Mouse (Mus musculus): ENCODE measurements at regions not wholly inside any gene's neighbourhood (a gene's known extent, or its start where the extent isn't known, plus 50 kb on each side); places are given as distances from the start of the nearest gene placed in this dataset.
A peak's percentile ranks its signal among the peaks of the same experiment; 100 is the strongest.
"Not testable (repeated sequence)": the region's sequence is repeated elsewhere in the genome, so short reads cannot be mapped to it uniquely, and the experiment has no call there.

GRCm38 (mm10) chr3:15009747-15010146 is 123.7 kb downstream of the Car2 start:
- intact Hi-C loops (cut with DNase I): no loop called here

GRCm38 (mm10) chr3:15016621-15017020 is 130.5 kb downstream of the Car2 start:
- intact Hi-C loops (cut with DNase I): no loop called here
- DNase-seq: no peak

More at GRCm38 (mm10) chr3:15009747-15010146, 123.7 kb downstream of the Car2 start:
- no peak for DNase-seq

GRCm38 (mm10) chr3:15022773-15023172 is 136.7 kb downstream of the Car2 start:
- intact Hi-C loops (cut with DNase I): no loop called here
- no peak for DNase-seq

- peak; percentile 26 to 35 for DNase-seq
- intact Hi-C loops (cut with DNase I): no loop called here
These were observed 154.9 kb downstream of the Car2 start for GRCm38 (mm10) chr3:15040866-15041528.

DNA sequence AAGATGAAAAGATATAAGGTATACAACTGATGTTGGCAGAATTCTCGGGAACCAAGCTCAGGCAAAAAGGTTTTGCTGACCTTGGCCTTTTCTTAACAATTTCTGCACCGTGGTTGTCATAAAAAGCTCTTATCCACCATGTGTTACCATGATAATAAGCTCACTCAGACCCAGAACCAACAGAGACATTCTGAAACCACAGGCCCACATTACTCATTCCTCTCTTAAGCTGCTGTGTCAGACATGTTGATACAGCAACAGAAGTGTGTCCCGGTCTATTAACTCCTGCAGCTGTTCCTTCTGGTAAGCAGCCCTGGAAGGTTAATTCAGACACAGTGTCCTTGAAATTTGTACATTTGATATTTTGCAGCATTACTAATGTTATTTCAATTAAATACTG is 167.9 kb downstream of the Car2 start:
- DNase-seq: no peak
- intact Hi-C loops (cut with DNase I): no loop called here

GRCm38 (mm10) chr3:15055516-15056256 is 169.6 kb downstream of the Car2 start:
- intact Hi-C loops (cut with DNase I); DNase-seq: not testable (repeated sequence)

- DNase-seq; intact Hi-C loops (cut with DNase I): not testable (repeated sequence)
These were observed 170.9 kb downstream of the Car2 start for GRCm38 (mm10) chr3:15056788-15057585.

GRCm38 (mm10) chr3:15065681-15066080 is 179.6 kb downstream of the Car2 start:
- intact Hi-C loops (cut with DNase I): no loop called here
- DNase-seq: no peak

- intact Hi-C loops (cut with DNase I): no loop called here
- no peak for DNase-seq
These were observed 182.2 kb downstream of the Car2 start for GRCm38 (mm10) chr3:15068256-15068655.

DNA sequence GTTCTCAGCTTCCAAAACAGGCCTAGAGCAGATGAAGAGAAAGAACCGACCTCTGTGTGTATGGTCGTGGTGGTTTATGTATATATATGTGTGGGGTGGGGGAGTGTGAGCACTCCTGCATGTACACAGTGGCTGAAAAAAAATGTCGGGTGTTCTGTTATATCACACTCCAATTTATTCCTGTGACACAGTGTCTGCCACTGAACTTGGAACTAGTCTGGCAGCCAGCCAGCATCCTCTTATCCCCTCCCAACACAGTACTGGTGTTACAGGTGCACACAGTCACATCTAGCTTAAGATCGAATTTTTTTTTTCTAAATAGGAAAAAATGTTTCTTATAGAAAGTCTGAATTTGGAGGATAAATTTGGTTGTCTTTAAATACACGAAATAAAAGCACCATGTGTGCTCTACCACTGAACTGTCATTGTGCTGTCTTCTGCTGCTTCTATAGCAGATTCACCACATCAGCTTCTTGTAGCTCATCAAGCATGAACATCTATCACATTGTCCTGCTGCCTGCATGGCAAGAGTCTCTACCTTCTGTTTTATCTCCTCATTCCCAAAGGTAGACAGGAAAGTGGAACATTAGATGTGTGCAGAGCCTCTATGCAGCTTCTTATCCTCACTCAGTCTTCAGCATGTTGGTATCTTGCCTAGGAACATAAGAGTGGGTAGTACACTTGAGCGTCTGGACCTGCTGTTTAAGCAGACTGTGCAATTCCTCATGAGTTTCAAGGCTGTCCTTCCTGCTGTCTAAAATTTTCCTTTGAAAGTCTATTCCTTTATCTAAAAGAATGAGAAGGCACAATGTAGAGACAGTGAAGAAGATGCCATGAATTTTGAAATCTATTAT is 185.2 kb downstream of the Car2 start:
- no peak for DNase-seq
- intact Hi-C loops (cut with DNase I): no loop called here

DNA sequence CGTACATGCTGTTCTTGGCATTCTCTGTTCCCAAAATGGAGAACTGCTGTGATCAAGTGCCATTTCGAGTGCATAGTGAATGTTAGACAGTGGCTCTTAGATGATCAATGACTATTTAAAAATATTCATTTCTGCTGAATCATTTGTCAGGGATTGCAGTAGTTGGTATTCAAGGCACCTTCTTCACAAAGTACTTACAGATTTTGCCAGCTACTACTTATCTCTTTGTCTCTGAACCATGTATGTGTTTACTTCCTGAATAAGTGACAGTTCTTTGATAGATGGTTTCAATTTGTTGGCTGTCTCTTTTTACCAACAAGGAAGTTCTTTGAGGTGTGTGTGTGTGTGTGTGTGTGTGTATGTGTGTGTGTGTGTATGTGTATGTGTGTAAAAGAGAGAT is 187.3 kb downstream of the Car2 start:
- DNase-seq: no peak
- intact Hi-C loops (cut with DNase I): no loop called here

GRCm38 (mm10) chr3:15073847-15074246 is 187.8 kb downstream of the Car2 start:
- intact Hi-C loops (cut with DNase I): no loop called here

DNA sequence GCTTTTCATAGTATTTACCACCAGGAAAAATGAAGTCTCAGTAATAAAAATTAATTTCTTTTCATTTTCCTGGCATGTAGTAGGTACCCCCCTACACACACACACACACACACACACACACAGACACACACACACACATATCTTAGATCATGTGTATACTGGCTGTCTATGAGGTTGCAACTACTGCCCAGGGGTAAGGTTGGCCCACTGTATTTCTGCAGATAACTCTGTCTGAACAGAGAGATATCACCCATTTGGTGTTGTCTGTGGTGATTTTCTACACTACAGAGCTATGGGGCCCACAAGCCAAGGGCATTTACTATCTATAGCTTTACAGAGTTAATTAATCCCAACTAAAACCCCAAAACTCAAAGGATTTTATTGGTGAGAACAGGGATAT is 188.9 kb downstream of the Car2 start:
- DNase-seq: no peak
- intact Hi-C loops (cut with DNase I): no loop called here

More at GRCm38 (mm10) chr3:15073847-15074246, 187.8 kb downstream of the Car2 start:
- DNase-seq: no peak

- intact Hi-C loops (cut with DNase I): no loop called here
- peak in 1 of 2 experiments; percentile 6 for DNase-seq
These were observed 204.1 kb downstream of the Car2 start for GRCm38 (mm10) chr3:15090124-15090523.

DNA sequence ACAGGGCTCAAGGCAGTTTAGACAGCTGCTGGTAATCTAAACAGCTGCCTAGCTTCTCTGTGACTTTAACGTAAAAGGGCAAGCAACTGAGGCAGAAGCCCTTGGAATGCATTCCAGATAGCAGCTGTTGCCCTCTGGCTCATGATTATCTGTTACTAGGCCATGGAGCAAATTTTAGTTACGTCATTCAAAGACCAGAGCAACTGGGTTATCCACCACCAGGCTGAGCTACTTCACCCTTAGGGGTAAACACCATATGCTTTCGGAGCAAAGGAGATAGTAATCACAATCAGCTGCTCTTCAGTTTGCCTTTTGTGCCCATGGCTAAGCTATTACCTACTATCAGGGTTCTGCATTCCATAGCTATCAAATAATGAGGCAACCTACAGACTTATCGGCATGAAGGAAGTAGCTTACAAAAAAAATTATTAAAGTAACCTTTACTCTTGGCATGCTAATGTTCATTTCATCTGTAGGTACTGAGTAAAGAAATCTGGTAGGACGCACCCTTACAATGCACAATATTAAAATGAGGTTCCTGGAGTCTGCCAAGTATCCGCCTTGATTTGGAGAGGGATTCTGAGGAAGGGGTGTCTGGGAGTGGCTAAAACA is 212.2 kb downstream of the Car2 start:
- no peak for DNase-seq
- intact Hi-C loops (cut with DNase I): no loop called here

DNA sequence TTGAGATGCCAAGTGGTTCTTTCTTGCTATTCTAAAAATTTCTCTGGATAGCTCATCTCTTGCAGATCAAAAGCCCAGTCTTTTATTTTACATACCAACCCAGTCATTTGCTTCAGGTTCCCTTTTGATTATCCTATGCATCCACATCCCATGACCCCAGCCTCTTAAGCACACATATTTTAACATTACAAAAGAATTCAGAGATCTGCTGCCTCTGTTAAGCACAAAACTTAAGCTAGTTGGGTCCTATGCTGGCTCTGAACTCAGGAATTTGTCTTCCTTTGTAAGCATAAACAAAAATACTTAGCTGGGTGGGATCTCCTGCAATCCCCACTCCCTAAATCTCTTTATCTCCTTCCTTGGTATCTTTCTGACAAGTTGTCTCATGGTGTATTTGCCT is 212.9 kb downstream of the Car2 start:
- intact Hi-C loops (cut with DNase I): no loop called here
- no peak for DNase-seq

GRCm38 (mm10) chr3:15105627-15106026 is 219.6 kb downstream of the Car2 start:
- DNase-seq: no peak
- intact Hi-C loops (cut with DNase I): no loop called here

DNA sequence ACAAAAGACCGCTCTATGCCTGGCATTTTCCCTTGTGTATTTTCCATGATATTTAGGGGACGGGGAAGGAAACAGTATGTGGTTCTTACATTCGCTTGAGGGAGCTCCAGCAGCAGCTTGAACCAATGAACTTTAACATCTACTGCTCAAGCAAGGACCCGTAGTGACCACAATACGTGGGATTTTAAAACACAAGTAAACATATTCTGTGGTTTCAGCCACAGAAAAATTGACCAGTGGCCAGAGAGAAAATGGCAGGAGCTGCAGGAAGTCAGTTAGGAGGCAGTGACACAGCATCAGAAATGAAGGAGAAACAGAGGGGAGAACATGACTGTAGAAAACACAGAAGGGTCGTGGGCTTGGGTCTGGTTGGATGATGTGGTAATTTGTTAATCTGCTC is 220.2 kb downstream of the Car2 start:
- no peak for DNase-seq
- intact Hi-C loops (cut with DNase I): no loop called here

DNA sequence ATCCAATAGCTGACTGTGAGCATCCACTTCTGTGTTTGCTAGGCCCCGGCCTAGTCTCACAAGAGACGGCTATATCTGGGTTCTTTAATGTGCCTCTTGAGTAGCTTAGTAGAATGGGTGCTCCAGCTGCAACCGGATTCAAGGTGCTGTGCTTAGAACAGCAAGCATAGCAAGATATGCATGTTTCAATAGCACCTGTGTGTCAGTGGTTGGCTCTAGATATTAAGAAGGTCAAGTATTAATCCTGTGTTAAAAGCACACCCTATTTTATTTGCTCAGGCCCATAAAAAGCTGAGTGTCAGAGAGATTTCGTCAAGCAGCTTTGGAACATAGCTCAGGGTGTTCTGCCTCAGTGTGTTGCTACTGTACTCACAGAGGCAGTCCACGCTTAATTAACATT is 221.2 kb downstream of the Car2 start:
- intact Hi-C loops (cut with DNase I): no loop called here
- DNase-seq: no peak

DNA sequence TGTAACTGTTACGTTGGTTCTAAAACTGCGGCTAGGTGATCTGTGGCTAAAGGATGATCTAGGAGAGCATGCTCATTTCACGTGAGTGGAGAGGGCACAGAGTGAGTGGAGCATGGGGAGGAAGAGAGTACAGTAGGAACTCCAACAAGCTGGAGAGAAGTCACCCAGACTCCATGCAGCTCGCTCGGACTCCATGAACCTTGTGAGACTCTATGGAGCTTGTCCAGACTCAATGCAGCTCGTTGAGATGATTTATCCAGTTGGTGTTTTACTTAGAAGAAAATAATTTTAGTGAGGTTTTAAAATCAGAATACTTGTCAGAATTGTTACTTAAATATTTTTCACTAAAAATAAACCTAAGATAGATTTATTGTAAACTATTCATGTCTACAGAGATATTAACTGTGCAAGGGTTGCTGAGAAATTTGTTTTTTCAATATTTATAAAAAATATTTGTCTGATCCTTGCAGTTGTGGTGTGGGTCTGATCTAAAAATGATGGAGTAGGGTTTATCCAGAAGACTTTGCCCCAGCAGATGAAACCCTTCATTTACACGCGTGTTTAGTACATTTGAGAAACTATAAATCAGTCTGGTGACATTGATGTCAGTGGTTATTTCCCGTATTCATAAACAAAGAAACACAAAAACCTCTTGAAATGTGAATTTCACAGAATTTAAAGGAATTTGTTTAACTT is 222.3 kb downstream of the Car2 start:
- intact Hi-C loops (cut with DNase I): no loop called here
- DNase-seq: no peak

Measured in heart, postnatal 10 days (tissue).